Mouse (Mus musculus): ENCODE measurements around the gene Gm49425.

The Gm49425 gene

DNA sequence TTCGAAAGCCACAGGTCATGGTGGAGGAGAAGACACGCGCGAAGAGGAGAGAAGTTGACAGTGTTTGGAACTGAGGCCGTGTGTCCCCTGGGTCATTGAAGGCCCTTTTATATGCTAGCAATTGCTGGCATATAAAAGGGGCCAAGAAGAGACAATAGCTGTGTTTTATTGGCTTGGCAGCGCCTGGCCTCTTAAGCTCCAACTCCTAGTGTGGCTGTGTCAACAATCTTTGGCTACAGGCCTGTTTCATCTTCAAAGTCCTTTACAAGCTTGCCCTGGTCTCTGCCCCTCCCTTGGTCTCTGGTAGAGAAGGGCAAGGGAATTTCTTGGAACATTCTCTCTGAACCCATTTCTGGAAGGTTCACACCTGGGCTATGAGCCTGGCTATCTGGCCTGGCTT is 25.6 kb downstream of the Gm49425 start, which contains the start of gene Krt83:
Gene Krt83 (minus strand): TSS at position 82 of the 400 bp plus-strand sequence.
- no peak for DNase-seq (ENCODE audit: low spot score in 2 of 2)

DNA sequence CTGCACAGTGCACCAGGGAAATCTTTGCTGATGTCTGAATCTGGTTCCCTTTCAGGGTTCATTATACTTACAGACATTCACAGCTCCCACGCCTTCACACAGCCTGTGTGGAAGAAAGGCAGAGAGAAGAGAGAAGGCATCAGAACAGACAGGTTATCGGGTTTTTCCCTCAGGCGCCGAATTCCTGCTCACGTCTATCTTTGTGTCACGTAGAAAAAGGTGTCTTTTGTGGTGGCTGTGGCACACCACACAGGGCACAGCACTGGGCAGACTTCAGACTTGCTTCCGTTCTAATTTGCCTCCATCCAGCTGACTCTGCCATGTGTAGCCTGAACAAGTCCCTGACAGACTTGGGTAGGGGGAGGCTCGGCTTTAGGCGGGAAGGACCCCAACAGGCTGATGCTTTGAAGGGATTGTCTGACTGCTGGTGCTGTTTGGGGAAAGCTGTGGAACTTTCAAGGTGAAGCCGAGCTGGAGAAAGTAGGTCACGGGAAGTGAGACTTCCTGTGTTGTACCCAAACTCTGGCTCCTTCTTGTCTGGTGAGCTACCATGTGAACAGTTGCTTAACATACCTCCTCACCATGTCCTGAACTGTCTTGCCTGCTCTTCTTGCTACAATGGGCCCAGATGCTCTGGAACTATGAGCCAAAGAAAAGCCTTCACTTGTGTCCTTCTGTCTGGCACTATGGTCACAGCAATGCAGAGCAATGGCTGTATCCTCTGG is 31.0 kb downstream of the Gm49425 start:
- peak; percentile 18 to 22 for DNase-seq (ENCODE audit: low spot score in 2 of 2)

DNA sequence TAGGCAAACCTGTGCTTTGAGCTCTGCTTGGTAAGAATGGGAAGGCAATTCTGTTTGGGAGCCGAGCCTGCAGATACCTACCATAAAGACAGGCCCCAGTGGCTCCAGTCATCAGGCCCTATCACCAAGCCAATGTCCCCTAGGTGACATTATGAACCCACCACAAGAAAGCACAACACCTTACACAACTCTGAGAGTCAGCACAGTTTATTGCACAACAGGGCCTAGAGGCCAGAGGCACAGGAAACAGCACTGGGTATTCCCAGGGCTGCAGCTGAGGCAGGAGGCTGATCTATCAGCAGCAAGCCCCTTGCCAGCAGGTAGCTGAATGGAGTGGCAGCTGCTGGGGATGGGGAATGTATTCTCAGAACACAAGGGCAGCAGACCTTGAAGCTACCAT is 32.1 kb downstream of the Gm49425 start:
- DNase-seq (ENCODE audit: low spot score in 2 of 2): no peak

DNA sequence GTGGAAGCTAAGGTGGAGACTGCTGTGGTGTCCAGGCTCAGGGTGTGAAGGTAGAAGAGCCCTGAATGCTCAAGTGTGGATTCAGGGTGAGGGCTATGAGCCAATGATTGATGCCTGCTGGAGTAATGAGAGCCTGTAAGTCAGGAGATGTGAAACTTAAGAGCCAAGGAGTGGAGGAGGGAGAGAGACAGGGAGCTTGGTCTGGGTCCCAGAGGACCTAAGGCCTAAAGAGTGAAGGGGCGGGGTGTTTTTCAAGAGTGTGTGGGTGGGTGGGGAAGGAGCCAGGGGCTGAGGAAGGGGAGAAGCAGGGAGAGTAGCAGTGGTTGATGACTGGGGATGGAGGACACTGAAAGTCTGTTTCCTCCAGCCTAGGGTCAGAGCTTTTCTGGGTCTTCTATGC is 33.4 kb downstream of the Gm49425 start:
- DNase-seq (ENCODE audit: low spot score in 2 of 2): no peak

DNA sequence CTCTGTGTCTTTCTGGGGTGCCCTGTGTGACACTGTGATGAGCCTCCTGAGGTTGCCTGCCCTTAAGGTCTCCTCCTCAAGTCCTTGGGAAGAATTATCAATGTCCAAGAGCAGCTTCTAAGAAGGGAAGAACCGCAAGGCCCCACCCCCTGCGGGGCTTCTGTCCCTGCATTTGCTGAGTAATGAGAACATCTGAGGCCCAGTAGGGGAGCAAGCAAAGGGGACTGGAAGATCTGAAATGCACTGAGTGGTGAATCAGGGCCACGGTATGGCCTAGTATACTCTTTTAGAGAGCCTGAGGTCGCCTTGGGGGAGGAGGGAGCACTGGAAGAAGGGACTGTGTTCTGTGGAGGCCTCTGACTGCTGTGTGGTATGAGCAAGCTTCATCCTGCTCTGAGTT is 35.0 kb downstream of the Gm49425 start:
- no peak for DNase-seq (ENCODE audit: low spot score in 2 of 2)

DNA sequence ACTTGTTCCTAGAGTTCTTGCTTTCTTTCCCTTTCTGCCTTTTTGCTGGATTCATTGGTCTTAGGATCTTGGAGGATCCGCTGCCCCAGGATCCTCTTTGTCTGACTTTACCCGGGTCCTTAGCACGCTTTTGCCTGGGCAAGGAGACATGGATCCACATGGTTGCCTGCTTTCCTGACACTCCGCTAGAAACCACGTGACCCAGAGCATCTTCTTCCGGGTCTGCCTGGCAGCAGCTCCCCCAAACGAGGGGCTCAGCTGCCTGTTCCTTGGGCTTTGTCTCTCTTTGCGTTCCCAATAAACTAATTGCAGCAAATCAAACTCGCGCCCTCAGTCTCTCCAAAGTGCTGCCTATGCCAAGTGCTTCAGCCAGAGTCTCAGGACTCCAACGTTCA is 37.4 kb downstream of the Gm49425 start:
- no peak for DNase-seq (ENCODE audit: low spot score in 2 of 2)

DNA sequence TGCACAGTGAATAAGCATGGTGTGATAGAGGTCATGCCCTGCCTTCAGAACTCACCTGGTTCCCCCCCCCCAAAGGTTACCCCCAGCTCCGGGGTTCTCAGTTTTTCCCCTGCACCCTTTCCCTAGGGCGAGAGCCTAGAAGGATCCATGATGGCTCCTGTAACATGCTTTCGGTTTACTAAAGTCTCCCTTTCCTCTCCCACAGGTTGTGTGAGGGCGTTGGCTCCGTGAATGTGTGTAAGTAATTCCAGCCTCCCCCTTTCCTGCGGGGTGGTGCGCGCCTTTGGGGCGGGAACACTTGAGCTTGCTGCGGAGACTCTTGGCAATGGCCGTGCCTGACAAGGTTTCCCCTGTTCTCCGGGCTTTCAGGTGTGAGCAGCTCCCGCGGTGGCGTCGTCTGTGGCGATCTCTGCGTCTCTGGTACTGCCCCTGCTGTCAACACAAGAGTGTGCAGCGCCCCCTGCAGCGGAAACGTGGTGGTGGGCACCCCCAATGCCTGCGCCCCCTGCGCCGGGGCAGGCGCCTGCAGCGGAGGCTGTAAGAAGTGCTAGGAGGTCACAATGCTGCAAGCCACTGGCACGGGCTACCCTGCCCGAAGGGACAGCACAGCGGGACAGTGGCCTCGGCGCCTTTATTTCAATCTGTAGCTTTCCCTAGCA is 37.9 kb downstream of the Gm49425 start:
- peak in 1 of 2 experiments; percentile 47 for DNase-seq (ENCODE audit: low spot score in 2 of 2)

DNA sequence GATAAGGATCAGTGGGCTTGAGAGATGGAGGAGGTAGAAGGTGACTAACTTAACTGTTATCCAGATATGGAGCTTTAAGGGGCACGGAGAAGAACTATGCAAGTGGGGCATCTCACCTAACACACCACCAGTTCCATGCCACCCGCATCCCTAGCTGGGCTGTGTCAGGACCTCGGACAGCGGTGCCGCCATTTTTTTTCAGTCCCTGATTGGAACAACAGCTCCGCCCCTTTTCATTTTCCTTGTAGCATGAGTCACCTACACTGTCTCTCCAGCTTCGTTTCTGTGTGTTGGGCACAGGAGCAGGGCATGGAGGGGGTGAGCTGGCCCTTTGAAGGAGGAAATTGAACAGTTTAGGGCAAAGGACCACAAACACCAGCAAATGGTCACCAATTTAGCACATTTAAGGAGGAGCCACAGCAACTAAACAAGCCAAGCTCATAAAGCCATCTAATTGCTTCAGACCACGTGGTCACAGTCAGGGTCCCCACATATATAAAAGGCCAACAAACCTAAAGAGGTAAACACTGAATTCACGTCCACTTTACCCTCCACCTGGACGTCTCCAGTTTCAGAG is 44.0 kb downstream of the Gm49425 start, which contains the start of gene Krt86:
Gene Krt86 (plus strand): TSS at position 527 of the 577 bp plus-strand sequence.
- DNase-seq (ENCODE audit: low spot score in 2 of 2): no peak

DNA sequence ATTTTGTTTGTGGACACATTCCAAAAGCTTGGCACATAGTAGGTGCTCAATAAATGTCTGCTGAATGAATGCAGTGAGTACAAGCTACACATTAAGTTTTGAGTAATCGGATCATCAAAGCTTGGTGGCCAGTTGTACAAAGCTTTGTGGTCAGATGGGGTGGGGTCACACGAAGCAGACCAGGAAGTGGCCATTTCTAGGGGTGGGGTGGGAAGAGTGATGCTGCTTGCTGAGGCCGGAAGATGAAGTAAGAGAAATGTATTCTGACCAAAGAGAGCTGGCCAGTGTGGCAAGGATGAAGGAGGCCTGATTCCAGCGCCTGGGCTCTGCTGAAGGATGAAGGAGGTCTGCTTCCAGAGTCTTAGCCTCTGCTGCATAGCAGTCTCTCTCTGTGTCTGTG is 48.0 kb downstream of the Gm49425 start:
- no peak for DNase-seq (ENCODE audit: low spot score in 2 of 2)

All from frontal cortex, postnatal 14 days (tissue).